Mouse (Mus musculus): ENCODE results near the gene Adcy5. TPM values are rescaled to one million over a fixed set of nuclear protein-coding genes. Genes with fewer than 3 reads are reported as not detected.

The Adcy5 gene
- polyA plus RNA-seq, 1 experiment from 2014 or later, result 9.2 TPM

- H3K4me2 ChIP-seq, result peak overlapping the region; percentile 96
- WGBS, result 62% methylated on average over 8 of the region's 8 CpGs
These were observed 4.9 kb downstream of the Adcy5 start for GRCm38 (mm10) chr16:35159532-35159931.

GRCm38 (mm10) chr16:35159991-35160390, 5.3 kb downstream of the Adcy5 start:
- no peak for ATAC-seq (replicated peaks; ENCODE audit: insufficient number of reproducible peaks, insufficient read depth, low FRiP score, low read depth)
- H3K27ac ChIP-seq, result peak overlapping the region; percentile 9; the same call in 1 of the 2 replicates
- H3K4me1 ChIP-seq (replicated peaks), result peaks cover 54% of the 10 kb centered on the region
- H3K9me3 ChIP-seq (replicated peaks), result no peaks in the 10 kb centered on the region
- peaks cover 26% of the 10 kb centered on the region for H3K27me3 ChIP-seq
- WGBS, result 66% methylated on average over 4 of the region's 4 CpGs
- H3K36me3 ChIP-seq, result no peaks in the 10 kb centered on the region
- no peak overlapping the region for H3K9ac ChIP-seq
- H3K4me3 ChIP-seq, result peak overlapping the region; percentile 84; the same call in 1 of the 2 replicates
- peak overlapping the region; percentile 96 for H3K4me2 ChIP-seq

More at GRCm38 (mm10) chr16:35159532-35159931, 4.9 kb downstream of the Adcy5 start:
- Histone ChIP-seq H3K9ac (no peak overlapping the region), H3K27me3 (peaks cover 27% of the 10 kb centered on the region), H3K4me3 (peak overlapping the region; percentile 84; the same call in 1 of the 2 replicates), H3K9me3 (replicated peaks) (no peaks in the 10 kb centered on the region), H3K36me3 (no peaks in the 10 kb centered on the region), H3K27ac (no peak overlapping the region), H3K4me1 (replicated peaks) (peaks cover 49% of the 10 kb centered on the region)
- no peak for ATAC-seq (replicated peaks; ENCODE audit: insufficient number of reproducible peaks, insufficient read depth, low FRiP score, low read depth)

GRCm38 (mm10) chr16:35164361-35165224, 9.9 kb downstream of the Adcy5 start:
- Histone ChIP-seq H3K4me2 (no peak overlapping the region), H3K27ac (no peak overlapping the region), H3K4me3 (no peak overlapping the region), H3K9ac (no peak overlapping the region), H3K36me3 (no peaks in the 10 kb centered on the region), H3K27me3 (peaks cover under 1% of the 10 kb centered on the region; the same call in 1 of the 2 replicates), H3K4me1 (replicated peaks) (peaks cover 53% of the 10 kb centered on the region), H3K9me3 (replicated peaks) (no peaks in the 10 kb centered on the region)
- no peak for ATAC-seq (replicated peaks; ENCODE audit: insufficient number of reproducible peaks, insufficient read depth, low FRiP score, low read depth)
- WGBS, result 45% methylated on average over 19 of the region's 19 CpGs

GRCm38 (mm10) chr16:35165361-35165760, 10.7 kb downstream of the Adcy5 start:
- Histone ChIP-seq H3K27ac (no peak overlapping the region), H3K36me3 (no peaks in the 10 kb centered on the region), H3K4me3 (no peak overlapping the region), H3K9me3 (replicated peaks) (no peaks in the 10 kb centered on the region), H3K27me3 (no peaks in the 10 kb centered on the region), H3K4me2 (no peak overlapping the region), H3K9ac (no peak overlapping the region), H3K4me1 (replicated peaks) (peaks cover 47% of the 10 kb centered on the region)
- WGBS, result 67% methylated on average over 6 of the region's 6 CpGs
- ATAC-seq (replicated peaks; ENCODE audit: insufficient number of reproducible peaks, insufficient read depth, low FRiP score, low read depth), result no peak

- peaks cover 45% of the 10 kb centered on the region for H3K4me1 ChIP-seq (replicated peaks)
- no peak overlapping the region for H3K4me3 ChIP-seq
- no peak overlapping the region for H3K9ac ChIP-seq
- no peaks in the 10 kb centered on the region for H3K36me3 ChIP-seq
- H3K4me2 ChIP-seq, result no peak overlapping the region
- H3K27ac ChIP-seq, result no peak overlapping the region
- H3K9me3 ChIP-seq (replicated peaks), result no peaks in the 10 kb centered on the region
- WGBS, result 37% methylated on average over 3 of the region's 3 CpGs
- no peaks in the 10 kb centered on the region for H3K27me3 ChIP-seq
- ATAC-seq (replicated peaks; ENCODE audit: insufficient number of reproducible peaks, insufficient read depth, low FRiP score, low read depth), result no peak
These were observed 11.1 kb downstream of the Adcy5 start for GRCm38 (mm10) chr16:35165788-35166187.

- H3K9ac ChIP-seq, result no peak overlapping the region
These were observed 14.8 kb downstream of the Adcy5 start for GRCm38 (mm10) chr16:35169431-35169830.

GRCm38 (mm10) chr16:35172195-35172594, 17.5 kb downstream of the Adcy5 start:
- H3K9ac ChIP-seq, result no peak overlapping the region
- no peaks in the 10 kb centered on the region for H3K9me3 ChIP-seq (replicated peaks)
- H3K4me1 ChIP-seq (replicated peaks), result peaks cover 26% of the 10 kb centered on the region
- no peak overlapping the region for H3K4me3 ChIP-seq
- H3K36me3 ChIP-seq, result no peaks in the 10 kb centered on the region
- H3K4me2 ChIP-seq, result no peak overlapping the region
- 87% methylated on average over 5 of the region's 5 CpGs for WGBS
- no peaks in the 10 kb centered on the region for H3K27me3 ChIP-seq
- H3K27ac ChIP-seq, result no peak overlapping the region
- ATAC-seq (replicated peaks; ENCODE audit: insufficient number of reproducible peaks, insufficient read depth, low FRiP score, low read depth), result no peak

More at GRCm38 (mm10) chr16:35169431-35169830, 14.8 kb downstream of the Adcy5 start:
- Histone ChIP-seq H3K4me1 (replicated peaks) (peaks cover 37% of the 10 kb centered on the region), H3K27ac (no peak overlapping the region), H3K4me3 (no peak overlapping the region), H3K36me3 (no peaks in the 10 kb centered on the region), H3K27me3 (no peaks in the 10 kb centered on the region), H3K4me2 (no peak overlapping the region), H3K9me3 (replicated peaks) (no peaks in the 10 kb centered on the region)
- ATAC-seq (replicated peaks; ENCODE audit: insufficient number of reproducible peaks, insufficient read depth, low FRiP score, low read depth), result no peak
- 62% methylated on average over 7 of the region's 7 CpGs for WGBS

- Histone ChIP-seq H3K9me3 (replicated peaks) (no peaks in the 10 kb centered on the region), H3K9ac (0 out of 2 replicates have a peak overlapping the region, but pooled peaks have one; percentile 25), H3K4me1 (replicated peaks) (peaks cover 49% of the 10 kb centered on the region), H3K4me3 (no peak overlapping the region), H3K4me2 (no peak overlapping the region), H3K27ac (peak overlapping the region; percentile 50), H3K36me3 (no peaks in the 10 kb centered on the region), H3K27me3 (no peaks in the 10 kb centered on the region)
- WGBS, result 67% methylated on average over 3 of the region's 3 CpGs
- no peak for ATAC-seq (replicated peaks; ENCODE audit: insufficient number of reproducible peaks, insufficient read depth, low FRiP score, low read depth)
These were observed 23.8 kb downstream of the Adcy5 start for GRCm38 (mm10) chr16:35178516-35178915.

GRCm38 (mm10) chr16:35179082-35179481, 24.4 kb downstream of the Adcy5 start:
- no peaks in the 10 kb centered on the region for H3K9me3 ChIP-seq (replicated peaks)
- 36% methylated on average over 8 of the region's 8 CpGs for WGBS
- peaks cover 50% of the 10 kb centered on the region for H3K4me1 ChIP-seq (replicated peaks)
- no peak for ATAC-seq (replicated peaks; ENCODE audit: insufficient number of reproducible peaks, insufficient read depth, low FRiP score, low read depth)
- 0 out of 2 replicates have a peak overlapping the region, but pooled peaks have one; percentile 25 for H3K9ac ChIP-seq
- H3K36me3 ChIP-seq, result no peaks in the 10 kb centered on the region
- 0 out of 2 replicates have a peak overlapping the region, but pooled peaks have one; percentile 5 for H3K4me2 ChIP-seq
- peak overlapping the region; percentile 50 for H3K27ac ChIP-seq
- H3K4me3 ChIP-seq, result no peak overlapping the region
- H3K27me3 ChIP-seq, result no peaks in the 10 kb centered on the region

GRCm38 (mm10) chr16:35183161-35183560, 28.5 kb downstream of the Adcy5 start:
- no peak overlapping the region for H3K4me2 ChIP-seq
- 63% methylated on average over 11 of the region's 11 CpGs for WGBS
- no peak for ATAC-seq (replicated peaks; ENCODE audit: insufficient number of reproducible peaks, insufficient read depth, low FRiP score, low read depth)

GRCm38 (mm10) chr16:35188111-35188510, 33.4 kb downstream of the Adcy5 start:
- no peak for ATAC-seq (replicated peaks; ENCODE audit: insufficient number of reproducible peaks, insufficient read depth, low FRiP score, low read depth)
- WGBS, result 66% methylated on average over 4 of the region's 4 CpGs
- Histone ChIP-seq H3K4me2 (no peak overlapping the region), H3K4me3 (no peak overlapping the region), H3K9me3 (replicated peaks) (no peaks in the 10 kb centered on the region), H3K27ac (no peak overlapping the region), H3K36me3 (no peaks in the 10 kb centered on the region), H3K27me3 (no peaks in the 10 kb centered on the region), H3K4me1 (replicated peaks) (peaks cover 53% of the 10 kb centered on the region), H3K9ac (no peak overlapping the region)

More at GRCm38 (mm10) chr16:35183161-35183560, 28.5 kb downstream of the Adcy5 start:
- H3K9ac ChIP-seq, result no peak overlapping the region
- no peaks in the 10 kb centered on the region for H3K36me3 ChIP-seq
- no peaks in the 10 kb centered on the region for H3K9me3 ChIP-seq (replicated peaks)
- H3K4me3 ChIP-seq, result no peak overlapping the region
- peaks cover 37% of the 10 kb centered on the region for H3K4me1 ChIP-seq (replicated peaks)
- H3K27ac ChIP-seq, result no peak overlapping the region
- no peaks in the 10 kb centered on the region for H3K27me3 ChIP-seq
